Mouse (Mus musculus): ENCODE results near the gene Ola1. TPM values are rescaled to one million over a fixed set of nuclear protein-coding genes. Genes with fewer than 3 reads are reported as not detected.

Ola1 gene
- total and polyA plus RNA-seq, 3 experiments = 114 to 182 (median 175) TPM

GRCm38 (mm10) chr2:73063911-73064619, 154.7 kb downstream of the Ola1 start:
- dilution Hi-C loops (cut with MboI; ENCODE audit: extremely low pct_ligation_motif_present, extremely low pct_unique_long_range_greater_than_20kb, low sequenced_read_pairs) = no loop called here
- no peak overlapping the region for H3K9ac ChIP-seq (ENCODE audit: insufficient read depth, low read depth)
- no peaks in the 10 kb centered on the region for H3K79me2 ChIP-seq (replicated peaks; ENCODE audit: control insufficient read depth, extremely low read depth, insufficient read depth, poor library complexity, severe bottlenecking)
- no peaks in the 10 kb centered on the region for H3K9me3 ChIP-seq (replicated peaks; ENCODE audit: low read length)
- H3K36me3 ChIP-seq (replicated peaks in 1 of 2; ENCODE audit: control insufficient read depth in 1 of 2, insufficient read depth in 1 of 2, low read length in 1 of 2) = no peaks in the 10 kb centered on the region
- TF ChIP-seq CTCF (conservative IDR thresholded peaks at IDR 0.05 in 1 of 2, IDR thresholded peaks at IDR 0.05 in 1 of 2; ENCODE audit: low read depth in 2 of 2, low read length in 2 of 2) (peak in 1 of 2 experiments; percentile 35; a peak in 2 of 4 replicates), MXI1 (IDR thresholded peaks at IDR 0.05; ENCODE audit: low read depth, low read length) (no peak), SMC3 (IDR thresholded peaks at IDR 0.05; ENCODE audit: low read depth, low read length) (peak; percentile 26)
- H3K4me3 ChIP-seq (replicated peaks in 1 of 3; ENCODE audit: low read depth in 2 of 3, low read length in 2 of 3, poor library complexity in 1 of 3) = no peak overlapping the region
- peaks cover 8 to 38% of the 10 kb centered on the region in 2 experiments; a peak in 3 of 4 replicates for H3K4me1 ChIP-seq (ENCODE audit: control insufficient read depth in 1 of 2, insufficient read depth in 2 of 2)
- no peak overlapping the region for H3K4me2 ChIP-seq (ENCODE audit: insufficient read depth, low read depth, poor library complexity, severe bottlenecking)
- no peak for DNase-seq (ENCODE audit: extremely low read depth)
- H3K27me3 ChIP-seq (replicated peaks) = no peaks in the 10 kb centered on the region
- no peak overlapping the region for H3K27ac ChIP-seq (ENCODE audit: insufficient read depth, low read depth)
- in situ Hi-C loops (cut with MboI; ENCODE audit: low pct_ligation_motif_present, low pct_unique_long_range_greater_than_20kb, low sequenced_read_pairs) = no loop called here

GRCm38 (mm10) chr2:73060259-73060585, 158.5 kb downstream of the Ola1 start:
- Histone ChIP-seq H3K4me3 (replicated peaks in 1 of 3; ENCODE audit: low read depth in 2 of 3, low read length in 2 of 3, poor library complexity in 1 of 3) (no peak overlapping the region), H3K79me2 (replicated peaks; ENCODE audit: control insufficient read depth, extremely low read depth, insufficient read depth, poor library complexity, severe bottlenecking) (no peaks in the 10 kb centered on the region), H3K36me3 (replicated peaks in 1 of 2; ENCODE audit: control insufficient read depth in 1 of 2, insufficient read depth in 1 of 2, low read length in 1 of 2) (no peaks in the 10 kb centered on the region), H3K27ac (ENCODE audit: insufficient read depth, low read depth) (no peak overlapping the region), H3K9ac (ENCODE audit: insufficient read depth, low read depth) (no peak overlapping the region), H3K27me3 (replicated peaks) (no peaks in the 10 kb centered on the region), H3K4me2 (ENCODE audit: insufficient read depth, low read depth, poor library complexity, severe bottlenecking) (0 out of 2 replicates have a peak overlapping the region, but pooled peaks have one; percentile 5), H3K4me1 (ENCODE audit: control insufficient read depth in 1 of 2, insufficient read depth in 2 of 2) (peaks cover 10 to 41% of the 10 kb centered on the region in 2 experiments), H3K9me3 (replicated peaks; ENCODE audit: low read length) (no peaks in the 10 kb centered on the region)
- TF ChIP-seq EP300 (IDR thresholded peaks at IDR 0.05; ENCODE audit: low read length) (no peak), ETS1 (conservative IDR thresholded peaks at IDR 0.05; ENCODE audit: low read depth, low read length) (no peak), GABPA (IDR thresholded peaks at IDR 0.05; ENCODE audit: insufficient replicate concordance, low read depth, low read length) (no peak), ELF1 (IDR thresholded peaks at IDR 0.05; ENCODE audit: low read depth, low read length) (no peak), ZNF384 (IDR thresholded peaks at IDR 0.05; ENCODE audit: low read depth, low read length) (no peak), USF2 (conservative IDR thresholded peaks at IDR 0.05; ENCODE audit: low read depth, low read length) (no peak), SMC3 (IDR thresholded peaks at IDR 0.05; ENCODE audit: low read depth, low read length) (no peak), KAT2A (IDR thresholded peaks at IDR 0.05; ENCODE audit: insufficient replicate concordance, low read length) (no peak), POLR2AphosphoS2 (IDR thresholded peaks at IDR 0.05; ENCODE audit: low read depth, low read length) (no peak), ZC3H11A (IDR thresholded peaks at IDR 0.05; ENCODE audit: low read depth, low read length) (no peak), MEF2A (IDR thresholded peaks at IDR 0.05; ENCODE audit: borderline replicate concordance, low read depth, low read length) (no peak), RAD21 (IDR thresholded peaks at IDR 0.05; ENCODE audit: low read depth, low read length) (no peak), JUND (conservative IDR thresholded peaks at IDR 0.05; ENCODE audit: low read depth, low read length) (no peak), HCFC1 (IDR thresholded peaks at IDR 0.05; ENCODE audit: low read depth, low read length) (no peak), SIN3A (IDR thresholded peaks at IDR 0.05; ENCODE audit: low read length) (no peak), POLR2A (IDR thresholded peaks at IDR 0.05; ENCODE audit: low read depth, low read length) (no peak), CHD2 (IDR thresholded peaks at IDR 0.05; ENCODE audit: low read length) (no peak)
- dilution Hi-C loops (cut with MboI; ENCODE audit: extremely low pct_ligation_motif_present, extremely low pct_unique_long_range_greater_than_20kb, low sequenced_read_pairs) = no loop called here
- no peak for DNase-seq (ENCODE audit: extremely low read depth)
- in situ Hi-C loops (cut with MboI; ENCODE audit: low pct_ligation_motif_present, low pct_unique_long_range_greater_than_20kb, low sequenced_read_pairs) = no loop called here

All from CH12.LX (cell line).